Mouse (Mus musculus): ENCODE data around the gene Ccdc57. TPM values are rescaled to one million over a fixed set of nuclear protein-coding genes. Genes with fewer than 3 reads are reported as not detected.

Gene Ccdc57
- total and polyA plus RNA-seq, 2 experiments from 2014 or later: 6.2 to 7.8 TPM

- no peak overlapping the region for H3K27ac ChIP-seq (ENCODE audit: low read depth, low read length)
- ATAC-seq (ENCODE audit: low FRiP score): no peak
- H3K4me1 ChIP-seq (ENCODE audit: insufficient read depth, low read length): peaks cover 24% of the 10 kb centered on the region
- peak overlapping the region; percentile 93 for H3K4me2 ChIP-seq (ENCODE audit: low read depth, low read length, poor library complexity, severe bottlenecking)
- peak overlapping the region; percentile 95 for H3K9ac ChIP-seq (replicated peaks; ENCODE audit: low read length, poor library complexity, severe bottlenecking)
- no peaks in the 10 kb centered on the region for H3K27me3 ChIP-seq (ENCODE audit: insufficient read depth, low read length)
- TF ChIP-seq CTCF (IDR thresholded peaks at IDR 0.05): no peak
- peak overlapping the region; percentile 93 for H3K4me3 ChIP-seq (ENCODE audit: low read depth, low read length)
- no peak for DNase-seq (ENCODE audit: low spot score)
- peaks cover 47% of the 10 kb centered on the region for H3K36me3 ChIP-seq (ENCODE audit: insufficient read depth, low read length)
- WGBS: 46% methylated on average over 4 of the region's 4 CpGs
- H3K9me3 ChIP-seq (ENCODE audit: low read length): no peaks in the 10 kb centered on the region
These were observed 110.4 kb downstream of the Ccdc57 start for GRCm38 (mm10) chr11:120822321-120822720.

- peaks cover 55% of the 10 kb centered on the region for H3K36me3 ChIP-seq (ENCODE audit: insufficient read depth, low read length)
- 74% methylated on average over 14 of the region's 14 CpGs for WGBS
These were observed 111.4 kb downstream of the Ccdc57 start for GRCm38 (mm10) chr11:120821076-120821922.

GRCm38 (mm10) chr11:120820546-120820945 is 112.1 kb downstream of the Ccdc57 start:
- no peaks in the 10 kb centered on the region for H3K27me3 ChIP-seq (ENCODE audit: insufficient read depth, low read length)
- H3K9ac ChIP-seq (replicated peaks; ENCODE audit: low read length, poor library complexity, severe bottlenecking): no peak overlapping the region
- no peak for ATAC-seq (ENCODE audit: low FRiP score)
- no peak overlapping the region for H3K27ac ChIP-seq (ENCODE audit: low read depth, low read length)
- 86% methylated on average over 14 of the region's 14 CpGs for WGBS
- H3K4me2 ChIP-seq (ENCODE audit: low read depth, low read length, poor library complexity, severe bottlenecking): peak overlapping the region; percentile 93
- TF ChIP-seq CTCF (IDR thresholded peaks at IDR 0.05): no peak
- H3K4me1 ChIP-seq (ENCODE audit: insufficient read depth, low read length): peaks cover 23% of the 10 kb centered on the region
- peaks cover 60% of the 10 kb centered on the region for H3K36me3 ChIP-seq (ENCODE audit: insufficient read depth, low read length)
- no peak overlapping the region for H3K4me3 ChIP-seq (ENCODE audit: low read depth, low read length)
- H3K9me3 ChIP-seq (ENCODE audit: low read length): no peaks in the 10 kb centered on the region
- DNase-seq (ENCODE audit: low spot score): peak; percentile 25

More at GRCm38 (mm10) chr11:120821076-120821922, 111.4 kb downstream of the Ccdc57 start:
- H3K27me3 ChIP-seq (ENCODE audit: insufficient read depth, low read length): no peaks in the 10 kb centered on the region
- peak overlapping the region; percentile 93 for H3K4me2 ChIP-seq (ENCODE audit: low read depth, low read length, poor library complexity, severe bottlenecking)
- ATAC-seq (ENCODE audit: low FRiP score): no peak
- H3K4me1 ChIP-seq (ENCODE audit: insufficient read depth, low read length): peaks cover 24% of the 10 kb centered on the region
- no peak for TF ChIP-seq CTCF (IDR thresholded peaks at IDR 0.05)
- DNase-seq (ENCODE audit: low spot score): no peak
- peak overlapping the region; percentile 93 for H3K4me3 ChIP-seq (ENCODE audit: low read depth, low read length)
- H3K9me3 ChIP-seq (ENCODE audit: low read length): no peaks in the 10 kb centered on the region
- H3K9ac ChIP-seq (replicated peaks; ENCODE audit: low read length, poor library complexity, severe bottlenecking): peak overlapping the region; percentile 95
- no peak overlapping the region for H3K27ac ChIP-seq (ENCODE audit: low read depth, low read length)

- no peak overlapping the region for H3K4me3 ChIP-seq (ENCODE audit: low read depth, low read length)
- H3K27ac ChIP-seq (ENCODE audit: low read depth, low read length): no peak overlapping the region
- 90% methylated on average over 6 of the region's 6 CpGs for WGBS
- DNase-seq (ENCODE audit: low spot score) (no peak), ATAC-seq (ENCODE audit: low FRiP score) (no peak)
- H3K9me3 ChIP-seq (ENCODE audit: low read length): no peaks in the 10 kb centered on the region
- no peak overlapping the region for H3K9ac ChIP-seq (replicated peaks; ENCODE audit: low read length, poor library complexity, severe bottlenecking)
- H3K36me3 ChIP-seq (ENCODE audit: insufficient read depth, low read length): peaks cover 70% of the 10 kb centered on the region
- H3K4me1 ChIP-seq (ENCODE audit: insufficient read depth, low read length): peaks cover 17% of the 10 kb centered on the region
- H3K4me2 ChIP-seq (ENCODE audit: low read depth, low read length, poor library complexity, severe bottlenecking): no peak overlapping the region
- H3K27me3 ChIP-seq (ENCODE audit: insufficient read depth, low read length): no peaks in the 10 kb centered on the region
- TF ChIP-seq CTCF (IDR thresholded peaks at IDR 0.05): no peak
These were observed 113.1 kb downstream of the Ccdc57 start for GRCm38 (mm10) chr11:120819556-120819955.

GRCm38 (mm10) chr11:120818251-120818650 is 114.4 kb downstream of the Ccdc57 start:
- Histone ChIP-seq H3K4me2 (ENCODE audit: low read depth, low read length, poor library complexity, severe bottlenecking) (no peak overlapping the region), H3K27ac (ENCODE audit: low read depth, low read length) (no peak overlapping the region), H3K4me3 (ENCODE audit: low read depth, low read length) (no peak overlapping the region), H3K9ac (replicated peaks; ENCODE audit: low read length, poor library complexity, severe bottlenecking) (no peak overlapping the region), H3K9me3 (ENCODE audit: low read length) (no peaks in the 10 kb centered on the region), H3K4me1 (ENCODE audit: insufficient read depth, low read length) (peaks cover 17% of the 10 kb centered on the region), H3K36me3 (ENCODE audit: insufficient read depth, low read length) (peaks cover 83% of the 10 kb centered on the region), H3K27me3 (ENCODE audit: insufficient read depth, low read length) (no peaks in the 10 kb centered on the region)
- ATAC-seq (ENCODE audit: low FRiP score) (no peak), DNase-seq (ENCODE audit: low spot score) (no peak)
- WGBS: 95% methylated on average over 13 of the region's 13 CpGs
- TF ChIP-seq CTCF (IDR thresholded peaks at IDR 0.05): no peak

- no peak overlapping the region for H3K9ac ChIP-seq (replicated peaks; ENCODE audit: low read length, poor library complexity, severe bottlenecking)
- no peak for TF ChIP-seq CTCF (IDR thresholded peaks at IDR 0.05)
- ATAC-seq (ENCODE audit: low FRiP score): no peak
- H3K4me1 ChIP-seq (ENCODE audit: insufficient read depth, low read length): peaks cover 11% of the 10 kb centered on the region
- no peak overlapping the region for H3K27ac ChIP-seq (ENCODE audit: low read depth, low read length)
- peaks cover 92% of the 10 kb centered on the region for H3K36me3 ChIP-seq (ENCODE audit: insufficient read depth, low read length)
- H3K4me2 ChIP-seq (ENCODE audit: low read depth, low read length, poor library complexity, severe bottlenecking): no peak overlapping the region
- no peaks in the 10 kb centered on the region for H3K9me3 ChIP-seq (ENCODE audit: low read length)
- no peak overlapping the region for H3K4me3 ChIP-seq (ENCODE audit: low read depth, low read length)
- DNase-seq (ENCODE audit: low spot score): no peak
- H3K27me3 ChIP-seq (ENCODE audit: insufficient read depth, low read length): no peaks in the 10 kb centered on the region
- 98% methylated on average over 6 of the region's 6 CpGs for WGBS
These were observed 115.3 kb downstream of the Ccdc57 start for GRCm38 (mm10) chr11:120817358-120817757.

Measured in midbrain, postnatal 0 days (tissue).